Mouse (Mus musculus): ENCODE results near the gene Serpina1b.
"Not testable (repeated sequence)": the region's sequence is repeated elsewhere in the genome, so short reads cannot be mapped to it uniquely, and the experiment has no call there.

Serpina1b gene

GRCm38 (mm10) chr12:103695429-103695828 is 134.7 kb downstream of the Serpina1b start, which contains the start of gene Serpina1f:
Gene Serpina1f (minus strand): TSS chr12:103695529.
- H3K27me3 ChIP-seq (ENCODE audit: insufficient read depth, low read length) = no peaks in the 10 kb centered on the region
- no peaks in the 10 kb centered on the region for H3K4me1 ChIP-seq (replicated peaks; ENCODE audit: low read depth, low read length)
- H3K4me3 ChIP-seq (replicated peaks; ENCODE audit: low read length) = no peak within 1 kb of the TSS
- peaks cover 1% of the 10 kb centered on the region; the same call in 1 of the 2 replicates for H3K9me3 ChIP-seq (ENCODE audit: low read length)
- TF ChIP-seq CTCF (conservative IDR thresholded peaks at IDR 0.05; ENCODE audit: low read length) = no peak
- no peak for TF ChIP-seq NANOG (IDR thresholded peaks at IDR 0.05; ENCODE audit: borderline replicate concordance, low read length)
- no peak for TF ChIP-seq POU5F1 (IDR thresholded peaks at IDR 0.05; ENCODE audit: borderline replicate concordance, low read length)
- H3K36me3 ChIP-seq (ENCODE audit: insufficient read depth, low read length) = no peaks in the 10 kb centered on the region

- Histone ChIP-seq H3K36me3 (ENCODE audit: insufficient read depth, low read length) (no peaks in the 10 kb centered on the region), H3K4me1 (replicated peaks; ENCODE audit: low read depth, low read length) (no peaks in the 10 kb centered on the region), H3K9me3 (ENCODE audit: low read length) (peaks cover 22% of the 10 kb centered on the region), H3K27me3 (ENCODE audit: insufficient read depth, low read length) (no peaks in the 10 kb centered on the region), H3K4me3 (replicated peaks; ENCODE audit: low read length) (no peak overlapping the region)
- TF ChIP-seq NANOG (IDR thresholded peaks at IDR 0.05; ENCODE audit: borderline replicate concordance, low read length) = no peak
Observed at GRCm38 (mm10) chr12:103688221-103688814, 141.9 kb downstream of the Serpina1b start.

- H3K4me3 ChIP-seq (replicated peaks; ENCODE audit: low read length) = no peak overlapping the region
- TF ChIP-seq POU5F1 (IDR thresholded peaks at IDR 0.05; ENCODE audit: borderline replicate concordance, low read length) (no peak), CTCF (conservative IDR thresholded peaks at IDR 0.05; ENCODE audit: low read length) (no peak), NANOG (IDR thresholded peaks at IDR 0.05; ENCODE audit: borderline replicate concordance, low read length) (no peak)
- H3K36me3 ChIP-seq (ENCODE audit: insufficient read depth, low read length) = no peaks in the 10 kb centered on the region
- no peaks in the 10 kb centered on the region for H3K4me1 ChIP-seq (replicated peaks; ENCODE audit: low read depth, low read length)
- no peaks in the 10 kb centered on the region for H3K27me3 ChIP-seq (ENCODE audit: insufficient read depth, low read length)
- peaks cover 22% of the 10 kb centered on the region for H3K9me3 ChIP-seq (ENCODE audit: low read length)
Observed at GRCm38 (mm10) chr12:103687021-103687420, 143.2 kb downstream of the Serpina1b start.

GRCm38 (mm10) chr12:103686050-103686449 is 144.1 kb downstream of the Serpina1b start:
- Histone ChIP-seq H3K9me3 (ENCODE audit: low read length) (peaks cover 22% of the 10 kb centered on the region), H3K4me1 (replicated peaks; ENCODE audit: low read depth, low read length) (no peaks in the 10 kb centered on the region), H3K4me3 (replicated peaks; ENCODE audit: low read length) (no peak overlapping the region), H3K27me3 (ENCODE audit: insufficient read depth, low read length) (no peaks in the 10 kb centered on the region), H3K36me3 (ENCODE audit: insufficient read depth, low read length) (no peaks in the 10 kb centered on the region)
- no peak for TF ChIP-seq NANOG (IDR thresholded peaks at IDR 0.05; ENCODE audit: borderline replicate concordance, low read length)
- TF ChIP-seq POU5F1 (IDR thresholded peaks at IDR 0.05; ENCODE audit: borderline replicate concordance, low read length) = no peak
- TF ChIP-seq CTCF (conservative IDR thresholded peaks at IDR 0.05; ENCODE audit: low read length) = no peak

GRCm38 (mm10) chr12:103685386-103685785 is 144.8 kb downstream of the Serpina1b start:
- Histone ChIP-seq H3K4me3 (replicated peaks; ENCODE audit: low read length) (no peak overlapping the region), H3K4me1 (replicated peaks; ENCODE audit: low read depth, low read length) (no peaks in the 10 kb centered on the region), H3K27me3 (ENCODE audit: insufficient read depth, low read length) (no peaks in the 10 kb centered on the region), H3K36me3 (ENCODE audit: insufficient read depth, low read length) (no peaks in the 10 kb centered on the region), H3K9me3 (ENCODE audit: low read length) (peaks cover 22% of the 10 kb centered on the region)
- TF ChIP-seq CTCF (conservative IDR thresholded peaks at IDR 0.05; ENCODE audit: low read length) (no peak), NANOG (IDR thresholded peaks at IDR 0.05; ENCODE audit: borderline replicate concordance, low read length) (no peak), POU5F1 (IDR thresholded peaks at IDR 0.05; ENCODE audit: borderline replicate concordance, low read length) (no peak)

DNA sequence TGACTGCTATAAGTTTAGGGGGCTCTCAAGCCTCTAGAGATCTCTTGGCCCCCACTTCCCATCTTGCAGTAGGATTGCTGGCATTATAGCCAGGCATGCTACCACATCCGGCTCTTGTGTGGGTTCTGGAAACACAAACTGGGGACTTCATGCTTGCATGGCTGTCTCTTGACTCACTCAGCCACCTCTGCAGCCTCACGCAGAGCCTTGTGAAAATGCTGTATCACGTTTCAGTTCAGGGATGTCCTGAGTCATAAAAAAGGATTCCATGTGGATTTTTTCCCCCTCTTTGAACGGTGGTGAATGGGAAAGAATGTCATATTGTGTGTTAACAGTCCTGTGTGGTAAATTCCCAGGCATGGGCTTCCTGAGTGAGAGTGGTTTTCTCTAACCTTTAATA is 146.4 kb downstream of the Serpina1b start:
- H3K4me3 ChIP-seq (replicated peaks; ENCODE audit: low read length) = no peak overlapping the region
- TF ChIP-seq CTCF (conservative IDR thresholded peaks at IDR 0.05; ENCODE audit: low read length) (no peak), POU5F1 (IDR thresholded peaks at IDR 0.05; ENCODE audit: borderline replicate concordance, low read length) (no peak), NANOG (IDR thresholded peaks at IDR 0.05; ENCODE audit: borderline replicate concordance, low read length) (no peak)
- no peaks in the 10 kb centered on the region for H3K27me3 ChIP-seq (ENCODE audit: insufficient read depth, low read length)
- peaks cover 19% of the 10 kb centered on the region for H3K9me3 ChIP-seq (ENCODE audit: low read length)
- H3K36me3 ChIP-seq (ENCODE audit: insufficient read depth, low read length) = no peaks in the 10 kb centered on the region
- H3K4me1 ChIP-seq (replicated peaks; ENCODE audit: low read depth, low read length) = no peaks in the 10 kb centered on the region

DNA sequence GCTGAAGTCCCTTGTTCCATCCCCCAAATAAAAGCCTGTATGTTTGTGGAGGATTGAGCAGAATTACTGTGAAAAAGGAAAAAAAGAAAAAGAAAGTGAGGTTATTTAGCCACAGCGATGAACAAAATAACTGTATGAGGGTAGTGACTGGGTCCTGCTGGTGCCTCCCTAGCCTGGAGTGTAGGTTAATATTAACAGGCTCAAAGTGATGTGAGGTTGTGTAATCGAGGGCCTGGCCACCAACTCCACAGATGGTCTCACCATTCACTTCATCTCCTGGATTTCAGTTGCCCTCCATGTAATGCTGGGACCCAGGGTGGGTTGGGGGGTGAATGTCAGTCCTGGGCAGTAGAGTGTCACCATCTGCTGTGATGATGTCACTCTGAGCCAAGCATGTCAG is 148.4 kb downstream of the Serpina1b start:
- TF ChIP-seq POU5F1 (IDR thresholded peaks at IDR 0.05; ENCODE audit: borderline replicate concordance, low read length) (no peak), CTCF (conservative IDR thresholded peaks at IDR 0.05; ENCODE audit: low read length) (no peak), NANOG (IDR thresholded peaks at IDR 0.05; ENCODE audit: borderline replicate concordance, low read length) (no peak)
- no peaks in the 10 kb centered on the region for H3K27me3 ChIP-seq (ENCODE audit: insufficient read depth, low read length)
- H3K36me3 ChIP-seq (ENCODE audit: insufficient read depth, low read length) = no peaks in the 10 kb centered on the region
- no peaks in the 10 kb centered on the region for H3K4me1 ChIP-seq (replicated peaks; ENCODE audit: low read depth, low read length)
- peaks cover 19% of the 10 kb centered on the region for H3K9me3 ChIP-seq (ENCODE audit: low read length)
- no peak overlapping the region for H3K4me3 ChIP-seq (replicated peaks; ENCODE audit: low read length)

- Histone ChIP-seq H3K9me3 (ENCODE audit: low read length) (peaks cover 15% of the 10 kb centered on the region), H3K27me3 (ENCODE audit: insufficient read depth, low read length) (no peaks in the 10 kb centered on the region), H3K36me3 (ENCODE audit: insufficient read depth, low read length) (no peaks in the 10 kb centered on the region), H3K4me3 (replicated peaks; ENCODE audit: low read length) (no peak overlapping the region), H3K4me1 (replicated peaks; ENCODE audit: low read depth, low read length) (no peaks in the 10 kb centered on the region)
- TF ChIP-seq CTCF (conservative IDR thresholded peaks at IDR 0.05; ENCODE audit: low read length) = no peak
- TF ChIP-seq NANOG (IDR thresholded peaks at IDR 0.05; ENCODE audit: borderline replicate concordance, low read length) = no peak
- no peak for TF ChIP-seq POU5F1 (IDR thresholded peaks at IDR 0.05; ENCODE audit: borderline replicate concordance, low read length)
Observed at GRCm38 (mm10) chr12:103681169-103681568, 149.0 kb downstream of the Serpina1b start.

DNA sequence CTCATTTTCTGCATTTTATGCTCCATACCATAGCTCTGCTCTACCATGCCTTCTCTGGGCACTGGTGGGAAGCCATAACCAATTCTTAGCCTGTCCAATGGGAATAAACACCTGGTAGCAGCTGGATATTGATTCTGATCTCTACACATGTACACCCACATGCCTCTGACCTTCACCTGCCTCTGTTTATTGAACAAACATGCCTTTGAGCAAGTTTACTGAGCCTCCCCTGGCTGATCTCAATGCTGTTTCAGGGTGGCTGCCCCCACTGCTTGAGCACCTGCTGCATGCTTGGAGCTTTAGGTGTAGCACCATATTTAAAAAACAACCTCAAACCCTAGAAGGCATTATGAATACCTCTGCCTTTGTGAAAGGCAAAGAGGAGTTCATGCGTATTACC is 150.3 kb downstream of the Serpina1b start:
- not testable (repeated sequence) for H3K36me3 ChIP-seq (ENCODE audit: insufficient read depth, low read length); H3K27me3 ChIP-seq (ENCODE audit: insufficient read depth, low read length); H3K4me1 ChIP-seq (replicated peaks; ENCODE audit: low read depth, low read length); H3K4me3 ChIP-seq (replicated peaks; ENCODE audit: low read length); H3K9me3 ChIP-seq (ENCODE audit: low read length)

Data from E14TG2a.4 (cell line).